Mouse (Mus musculus): Measurements from ENCODE around the gene Rlbp1. TPM values are rescaled to one million over a fixed set of nuclear protein-coding genes. Genes with fewer than 3 reads are reported as not detected.

The Rlbp1 gene
- total and polyA plus RNA-seq, 3 experiments: 0.12 to 0.17 TPM; not detected in 1

- TF ChIP-seq ELF1 (IDR thresholded peaks at IDR 0.05; ENCODE audit: low read depth, low read length) (no peak), POLR2A (IDR thresholded peaks at IDR 0.05; ENCODE audit: control insufficient read depth in 1 of 2, insufficient read depth in 1 of 2, low read depth in 1 of 2, low read length in 2 of 2, poor library complexity in 1 of 2) (no peak), HCFC1 (IDR thresholded peaks at IDR 0.05; ENCODE audit: low read depth, low read length) (no peak), MYC (IDR thresholded peaks at IDR 0.05; ENCODE audit: low read depth, low read length) (no peak), USF1 (IDR thresholded peaks at IDR 0.05; ENCODE audit: low read depth, low read length) (no peak), MYB (IDR thresholded peaks at IDR 0.05; ENCODE audit: low read depth, low read length) (no peak), NRF1 (IDR thresholded peaks at IDR 0.05; ENCODE audit: insufficient read depth, low read depth, low read length, poor library complexity, severe bottlenecking) (no peak), TAL1 (IDR thresholded peaks at IDR 0.05; ENCODE audit: low read length) (no peak), NELFE (IDR thresholded peaks at IDR 0.05; ENCODE audit: low read depth, low read length) (no peak), MAZ (IDR thresholded peaks at IDR 0.05; ENCODE audit: low read depth, low read length) (no peak), USF2 (IDR thresholded peaks at IDR 0.05; ENCODE audit: borderline replicate concordance in 1 of 2, insufficient read depth in 1 of 2, low read depth in 1 of 2, low read length in 2 of 2) (no peak), TBP (IDR thresholded peaks at IDR 0.05; ENCODE audit: low read depth, low read length) (no peak), E2F4 (IDR thresholded peaks at IDR 0.05; ENCODE audit: borderline replicate concordance, low read depth, low read length) (no peak), TCF12 (IDR thresholded peaks at IDR 0.05; ENCODE audit: low read depth, low read length) (no peak)
- Histone ChIP-seq H3K36me3 (ENCODE audit: control insufficient read depth in 1 of 2, insufficient read depth in 2 of 2, low read length in 2 of 2) (no peaks in the 10 kb centered on the region; a peak in 1 of 4 replicates), H3K4me1 (ENCODE audit: control insufficient read depth in 1 of 2, insufficient read depth in 2 of 2, low read length in 2 of 2) (no peaks in the 10 kb centered on the region)
Measured at GRCm38 (mm10) chr7:79346555-79347075, 40.2 kb downstream of the Rlbp1 start.

GRCm38 (mm10) chr7:79345902-79346301 is 40.9 kb downstream of the Rlbp1 start:
- TF ChIP-seq RAD21 (IDR thresholded peaks at IDR 0.05; ENCODE audit: low read depth, low read length): peak; percentile 61
- TF ChIP-seq ZC3H11A (IDR thresholded peaks at IDR 0.05; ENCODE audit: low read depth, low read length): peak; percentile 34
- TF ChIP-seq USF1 (IDR thresholded peaks at IDR 0.05; ENCODE audit: low read depth, low read length): no peak
- TF ChIP-seq ZNF384 (IDR thresholded peaks at IDR 0.05; ENCODE audit: low read depth, low read length): no peak
- TF ChIP-seq CHD1 (IDR thresholded peaks at IDR 0.05; ENCODE audit: low read depth, low read length): no peak
- TF ChIP-seq TCF12 (IDR thresholded peaks at IDR 0.05; ENCODE audit: low read depth, low read length): no peak
- no peak for TF ChIP-seq MAZ (IDR thresholded peaks at IDR 0.05; ENCODE audit: low read depth, low read length)
- TF ChIP-seq KAT2A (conservative IDR thresholded peaks at IDR 0.05; ENCODE audit: low read depth, low read length): no peak
- TF ChIP-seq ETS1 (IDR thresholded peaks at IDR 0.05; ENCODE audit: low read depth, low read length): no peak
- no peak for TF ChIP-seq ZMIZ1 (IDR thresholded peaks at IDR 0.05; ENCODE audit: low read depth, low read length)
- no peak for TF ChIP-seq TAL1 (IDR thresholded peaks at IDR 0.05; ENCODE audit: low read length)
- TF ChIP-seq BHLHE40 (IDR thresholded peaks at IDR 0.05; ENCODE audit: borderline replicate concordance, low read depth, low read length): no peak
- TF ChIP-seq GATA1 (IDR thresholded peaks at IDR 0.05; ENCODE audit: low read depth, low read length): 0 out of 2 replicates have a peak, but pooled peaks have one; percentile 5
- TF ChIP-seq SIN3A (IDR thresholded peaks at IDR 0.05; ENCODE audit: low read length): no peak
- no peak for TF ChIP-seq EP300 (IDR thresholded peaks at IDR 0.05; ENCODE audit: low read depth in 1 of 2, low read length in 2 of 2)
- peak; percentile 54 to 87 (median 87) for TF ChIP-seq CTCF (IDR thresholded peaks at IDR 0.05 in 2 of 3, conservative IDR thresholded peaks at IDR 0.05 in 1 of 3; ENCODE audit: control insufficient read depth in 1 of 3, insufficient read depth in 1 of 3, low read depth in 2 of 3, low read length in 3 of 3, poor library complexity in 1 of 3, severe bottlenecking in 1 of 3)
- TF ChIP-seq POLR2A (IDR thresholded peaks at IDR 0.05; ENCODE audit: control insufficient read depth in 1 of 2, insufficient read depth in 1 of 2, low read depth in 1 of 2, low read length in 2 of 2, poor library complexity in 1 of 2): no peak
- TF ChIP-seq ZKSCAN1 (IDR thresholded peaks at IDR 0.05; ENCODE audit: low read depth, low read length): no peak
- TF ChIP-seq SMC3 (IDR thresholded peaks at IDR 0.05; ENCODE audit: low read depth, low read length): peak; percentile 75
- Histone ChIP-seq H3K79me2 (ENCODE audit: control insufficient read depth, insufficient read depth, low read length, poor library complexity) (no peaks in the 10 kb centered on the region), H3K9me3 (replicated peaks; ENCODE audit: insufficient read depth, low read length) (no peaks in the 10 kb centered on the region), H3K27me3 (ENCODE audit: control insufficient read depth in 1 of 2, insufficient read depth in 2 of 2, low read length in 2 of 2) (no peaks in the 10 kb centered on the region), H3K4me1 (ENCODE audit: control insufficient read depth in 1 of 2, insufficient read depth in 2 of 2, low read length in 2 of 2) (no peaks in the 10 kb centered on the region), H3K4me3 (ENCODE audit: control insufficient read depth in 1 of 2, insufficient read depth in 1 of 2, low read depth in 2 of 2, low read length in 2 of 2) (no peak overlapping the region), H3K36me3 (ENCODE audit: control insufficient read depth in 1 of 2, insufficient read depth in 2 of 2, low read length in 2 of 2) (no peaks in the 10 kb centered on the region; a peak in 1 of 4 replicates), H3K9ac (ENCODE audit: control insufficient read depth, low read depth, low read length, poor library complexity, severe bottlenecking) (no peak overlapping the region), H3K27ac (ENCODE audit: control insufficient read depth, low read depth, low read length) (no peak overlapping the region)
- DNase-seq (ENCODE audit: low read depth, low spot score): peak; percentile 82

More at GRCm38 (mm10) chr7:79346555-79347075, 40.2 kb downstream of the Rlbp1 start:
- H3K27me3 ChIP-seq (ENCODE audit: control insufficient read depth in 1 of 2, insufficient read depth in 2 of 2, low read length in 2 of 2): no peaks in the 10 kb centered on the region
- no peak for DNase-seq (ENCODE audit: low read depth, low spot score)
- H3K79me2 ChIP-seq (ENCODE audit: control insufficient read depth, insufficient read depth, low read length, poor library complexity): no peaks in the 10 kb centered on the region
- H3K4me3 ChIP-seq (ENCODE audit: control insufficient read depth in 1 of 2, insufficient read depth in 1 of 2, low read depth in 2 of 2, low read length in 2 of 2): no peak overlapping the region
- H3K9me3 ChIP-seq (replicated peaks; ENCODE audit: insufficient read depth, low read length): no peaks in the 10 kb centered on the region
- H3K9ac ChIP-seq (ENCODE audit: control insufficient read depth, low read depth, low read length, poor library complexity, severe bottlenecking): no peak overlapping the region
- H3K27ac ChIP-seq (ENCODE audit: control insufficient read depth, low read depth, low read length): no peak overlapping the region
